Mouse (Mus musculus) bone marrow, adult 2 months (tissue): Measurements from ENCODE around the gene Polr2i.

ENCODE experiments used
- CTCF ChIP-seq: fragments of 200-500 bp; IDR thresholded peaks from 2 replicates; pipeline ENCODE4 v1.5.1; 2011; ENCODE audit warnings: low read length, control low read depth; ENCODE audit not compliant: control insufficient read depth, insufficient read depth
- POLR2A ChIP-seq: fragments of 200-500 bp; IDR thresholded peaks from 2 replicates; pipeline ENCODE4 v1.6.1; 2011; ENCODE audit warnings: low read depth, mild to moderate bottlenecking, control low read depth, low read length, borderline replicate concordance; ENCODE audit not compliant: control insufficient read depth

- TF ChIP-seq POLR2A (no peak), CTCF (no peak)
Measured at GRCm38 (mm10) chr7:30235091-30235490, 3.3 kb downstream of the Polr2i start.
